Mouse (Mus musculus) left cerebral cortex, postnatal 25 days (tissue): ENCODE results near the gene Ift122. TPM values are rescaled to one million over a fixed set of nuclear protein-coding genes. Genes with fewer than 3 reads are reported as not detected.

Experiments used
- DNase-seq, 2 experiments: peaks; one replicate each; pipeline ENCODE4 v3.0.0; 2022; ENCODE audit warnings: low spot score in 2 of 2, mixed read lengths in 1 of 2
- intact Hi-C: fragments of 180-260 bp; cut with DNase I; formaldehyde crosslinking; loops from one replicate; pipeline ENCODE4 v1.15.1; 2025
- total RNA-seq, 2 experiments: library from RNA; stranded (reverse); gene quantifications; 2 replicates each; pipeline ENCODE4 v1.2.3; 2021

Ift122 gene
- total RNA-seq, 2 experiments from 2014 or later: 30.0 to 30.9 TPM

DNA sequence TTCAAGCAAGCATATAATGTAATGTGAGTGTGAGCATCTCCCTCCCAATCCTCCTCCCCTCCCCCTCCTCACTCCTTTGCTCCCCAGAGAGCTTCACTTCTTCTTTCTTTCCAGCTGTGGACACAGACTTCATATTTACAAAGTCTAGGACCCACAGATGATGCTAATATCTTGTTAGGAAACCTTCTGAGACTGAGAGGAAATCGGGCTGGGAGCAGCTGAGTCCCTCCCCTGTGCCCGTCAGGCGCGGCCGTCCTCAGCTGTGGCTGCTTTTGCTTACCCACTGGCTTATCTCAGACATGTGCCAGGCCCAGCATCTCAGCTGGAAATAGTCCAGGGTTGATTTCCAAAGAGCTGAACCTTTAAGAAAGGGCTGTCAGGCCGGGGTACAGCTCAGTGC lies 93.1 kb downstream of the Ift122 start:
- DNase-seq: no peak
- intact Hi-C loops: no loop called here

DNA sequence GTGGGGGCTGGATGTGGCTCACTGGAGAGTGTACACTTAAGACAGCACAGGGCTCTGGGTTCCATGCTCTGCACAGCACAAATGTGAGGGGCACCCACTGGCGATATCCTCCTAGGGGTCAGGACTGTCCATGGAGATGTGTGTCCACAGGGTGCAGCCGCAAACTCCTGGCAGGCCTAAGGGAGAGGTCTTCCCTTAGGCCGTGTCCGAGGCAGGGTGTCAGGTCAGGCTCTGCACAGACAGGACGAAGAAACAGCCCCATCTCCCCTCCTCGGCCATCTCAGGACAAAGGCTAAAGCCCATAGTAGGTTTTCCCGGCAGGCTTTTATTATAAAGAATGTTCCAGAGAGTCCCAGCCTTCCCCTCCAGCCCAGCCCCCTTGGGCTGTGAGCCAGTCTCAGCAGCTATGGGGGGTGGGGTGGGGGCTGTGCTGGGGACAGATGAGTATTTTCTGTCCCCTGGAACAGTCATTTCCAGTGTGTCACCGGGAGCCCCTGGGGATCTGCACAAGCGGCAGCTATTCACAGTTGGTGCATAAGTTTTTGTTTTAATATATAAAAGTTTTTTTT lies 101.3 kb downstream of the Ift122 start:
- no peak for DNase-seq
- intact Hi-C loops: no loop called here

DNA sequence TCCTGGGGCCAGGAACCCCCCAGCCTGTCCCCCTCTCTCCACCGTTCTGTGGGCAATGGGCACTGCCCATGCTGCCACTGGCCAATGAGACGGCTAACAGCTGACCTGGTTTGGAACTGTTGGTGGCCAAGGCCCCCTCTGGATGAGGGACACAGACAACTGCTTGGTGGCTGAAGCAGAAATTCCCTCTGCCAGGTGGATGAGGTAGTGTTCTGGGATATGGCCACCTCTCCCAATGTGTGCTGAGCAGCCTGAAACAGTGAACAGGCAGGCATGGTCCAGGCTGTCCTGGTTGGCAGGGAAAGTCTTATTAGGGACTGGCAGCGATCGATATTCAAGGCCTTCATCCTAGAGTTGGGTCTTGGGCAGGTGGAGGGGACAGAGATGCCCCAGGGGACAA lies 101.9 kb downstream of the Ift122 start:
- intact Hi-C loops: no loop called here
- DNase-seq: no peak

DNA sequence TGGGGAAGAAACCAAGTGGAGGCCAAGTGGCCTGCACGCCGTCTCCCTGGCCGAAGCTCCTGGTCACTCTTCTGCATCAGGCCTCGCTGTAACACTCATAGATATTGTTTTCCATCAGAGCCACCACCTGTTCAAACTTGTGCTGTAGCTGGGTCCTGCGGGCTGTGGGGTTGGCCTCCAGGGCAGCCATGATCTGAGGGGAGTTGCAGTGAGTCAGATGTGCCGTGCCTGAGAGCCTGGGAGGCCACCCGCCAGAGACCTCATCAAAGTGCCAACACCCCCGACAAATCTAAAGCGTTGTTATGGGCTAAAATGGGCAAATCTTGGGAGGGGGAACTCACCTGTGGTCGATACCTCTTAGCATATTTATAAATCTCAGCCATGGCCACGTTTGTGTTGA lies 102.4 kb downstream of the Ift122 start:
- DNase-seq: no peak
- intact Hi-C loops: no loop called here

GRCm38 (mm10) chr6:115956418-115956921 lies 103.2 kb downstream of the Ift122 start:
- no peak for DNase-seq

GRCm38 (mm10) chr6:115956922-115957601 lies 103.8 kb downstream of the Ift122 start:
- peak in 1 of 2 experiments; percentile 33 for DNase-seq
- intact Hi-C loops: no loop called here

More at GRCm38 (mm10) chr6:115956418-115956921, 103.2 kb downstream of the Ift122 start:
- intact Hi-C loops: no loop called here

- DNase-seq: no peak
- intact Hi-C loops: no loop called here
These were observed 104.4 kb downstream of the Ift122 start for GRCm38 (mm10) chr6:115957681-115958080.

DNA sequence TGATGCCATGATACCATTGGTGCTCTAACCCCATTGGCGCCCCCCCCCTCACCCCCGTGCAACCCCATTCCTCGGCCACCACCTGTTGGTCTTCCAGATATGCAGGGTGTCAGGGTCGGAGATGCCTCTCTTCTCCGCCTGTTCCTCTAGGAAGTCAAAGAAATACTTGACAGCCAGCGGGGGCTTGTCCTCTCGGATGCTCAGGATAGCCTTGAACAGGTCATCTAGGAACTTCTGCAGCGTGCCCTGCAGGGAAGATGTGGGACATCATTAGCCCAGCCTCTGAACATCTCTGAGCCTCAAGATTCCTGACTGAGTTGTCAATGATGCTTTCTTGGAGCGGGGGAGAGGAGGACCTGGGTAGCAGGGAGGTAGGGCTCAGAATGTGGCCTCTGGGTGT lies 105.2 kb downstream of the Ift122 start:
- no peak for DNase-seq
- intact Hi-C loops: no loop called here

- intact Hi-C loops: no loop called here
- no peak for DNase-seq
These were observed 106.0 kb downstream of the Ift122 start for GRCm38 (mm10) chr6:115959151-115959691.

- no peak for DNase-seq
- intact Hi-C loops: no loop called here
These were observed 107.1 kb downstream of the Ift122 start for GRCm38 (mm10) chr6:115960322-115960721.

- no peak for DNase-seq
- intact Hi-C loops: no loop called here
These were observed 108.5 kb downstream of the Ift122 start for GRCm38 (mm10) chr6:115961743-115962142.

DNA sequence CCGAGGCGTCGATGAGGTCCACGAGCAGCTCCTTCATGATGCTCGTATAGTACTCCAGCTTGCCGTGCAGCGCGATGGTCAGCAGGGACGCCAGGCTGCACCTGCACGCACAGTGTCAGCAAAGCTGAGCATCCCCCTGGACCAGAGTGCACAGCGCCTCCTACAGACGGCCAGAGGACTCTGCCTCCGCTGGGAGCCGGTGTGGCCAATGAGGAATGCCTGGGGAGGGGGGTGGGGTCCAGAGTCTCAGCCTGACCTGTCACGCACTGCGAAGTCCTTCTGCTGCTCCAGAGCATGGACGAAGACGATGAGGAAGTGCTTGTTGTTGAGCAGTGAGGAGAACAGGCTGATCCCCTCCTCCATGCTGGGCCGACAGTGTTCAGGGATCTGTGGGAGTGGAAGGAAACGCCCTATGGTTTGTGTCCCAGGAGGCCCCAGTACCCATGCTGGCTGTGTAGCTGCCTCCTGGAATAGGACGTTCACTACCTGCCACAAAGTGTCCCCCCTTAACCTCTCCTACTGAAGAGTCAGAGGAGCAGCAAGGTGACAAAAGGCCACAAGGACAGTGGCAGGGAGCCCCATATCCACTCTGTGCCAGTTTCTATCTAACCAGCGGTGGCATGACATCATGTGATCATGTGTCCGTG lies 109.3 kb downstream of the Ift122 start:
- no peak for DNase-seq
- intact Hi-C loops: no loop called here

- intact Hi-C loops: no loop called here
- no peak for DNase-seq
These were observed 110.4 kb downstream of the Ift122 start for GRCm38 (mm10) chr6:115963656-115964055.

GRCm38 (mm10) chr6:115966227-115966966 lies 113.1 kb downstream of the Ift122 start:
- no peak for DNase-seq
- intact Hi-C loops: no loop called here

- no peak for DNase-seq
- intact Hi-C loops: no loop called here
These were observed 114.1 kb downstream of the Ift122 start for GRCm38 (mm10) chr6:115967291-115967880.

DNA sequence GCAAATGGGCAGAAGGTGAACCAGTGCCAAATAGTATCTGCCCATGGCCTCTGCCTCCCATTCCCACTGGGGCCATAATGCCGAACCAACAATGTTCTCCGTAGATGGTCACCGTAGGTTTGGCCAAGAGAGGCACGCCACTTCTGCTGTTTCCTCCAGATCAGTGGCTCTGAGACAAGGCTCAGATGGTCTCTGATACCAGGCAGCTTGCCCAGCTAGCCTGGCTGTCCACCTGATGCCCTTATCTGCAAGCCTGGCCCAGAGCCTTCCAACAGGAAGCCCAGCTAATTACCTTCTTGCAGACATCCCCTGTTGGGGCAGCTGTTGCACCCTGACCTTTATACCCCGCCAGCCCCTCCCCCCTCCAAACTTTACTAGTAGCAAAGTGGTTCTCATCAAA lies 114.8 kb downstream of the Ift122 start:
- no peak for DNase-seq
- intact Hi-C loops: no loop called here

DNA sequence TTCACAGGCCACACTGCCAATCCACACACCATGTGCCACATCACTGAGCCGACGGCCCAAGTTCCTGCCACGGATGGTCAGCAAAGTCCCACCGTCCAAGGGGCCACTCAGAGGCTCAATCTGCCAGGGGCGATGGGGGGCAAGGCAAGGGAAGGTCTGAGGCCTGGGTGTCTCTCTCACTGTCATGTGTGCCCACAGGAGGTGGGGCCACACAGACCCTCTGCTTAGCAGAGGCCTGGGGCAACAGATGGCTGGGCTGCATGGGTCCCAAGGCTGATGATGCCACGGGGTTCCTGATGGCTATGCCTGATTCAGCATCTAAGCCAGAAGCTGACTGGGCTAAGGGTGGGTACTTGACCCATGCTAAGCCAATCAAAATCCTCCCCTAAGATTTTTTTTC lies 115.4 kb downstream of the Ift122 start:
- intact Hi-C loops: no loop called here
- DNase-seq: no peak

DNA sequence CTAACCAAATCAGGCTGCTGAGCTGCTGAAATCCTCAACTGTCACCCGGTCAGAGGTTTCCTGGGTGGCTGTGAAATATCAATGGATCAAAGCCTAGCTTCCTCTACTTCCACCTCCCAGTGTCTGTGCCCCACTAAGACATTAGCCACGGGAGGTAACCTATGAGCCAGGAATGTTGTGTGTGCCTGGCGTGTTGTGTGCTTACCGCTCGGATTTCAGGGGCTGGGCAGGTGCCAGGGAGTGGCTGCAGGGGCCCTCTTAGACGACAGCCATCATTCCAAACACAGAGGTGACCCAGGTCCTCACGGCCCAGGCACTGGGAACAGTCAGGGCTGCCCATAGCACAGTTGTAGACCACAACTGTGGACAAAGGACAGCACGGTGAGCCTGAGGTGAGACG lies 115.8 kb downstream of the Ift122 start:
- intact Hi-C loops: no loop called here
- DNase-seq: no peak

DNA sequence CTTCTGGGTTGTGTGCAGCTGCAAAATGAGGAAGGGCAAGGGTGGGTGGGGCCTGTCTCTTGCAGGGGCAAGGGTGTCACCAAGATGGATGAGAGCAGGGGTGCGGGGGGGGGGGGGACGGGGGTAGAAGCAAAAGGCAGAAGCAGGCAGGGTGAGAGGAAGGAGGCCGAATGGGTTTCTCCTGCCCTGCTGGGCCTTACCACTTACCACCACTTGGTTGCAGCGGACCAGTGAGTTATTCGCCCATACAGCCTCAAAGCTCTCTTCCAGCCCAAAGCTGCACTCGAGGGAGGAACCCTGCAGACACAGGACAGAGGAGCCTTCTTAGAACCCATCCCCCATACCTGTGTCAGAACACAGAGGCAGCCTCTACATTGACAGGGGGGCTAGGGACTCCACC lies 116.7 kb downstream of the Ift122 start:
- no peak for DNase-seq
- intact Hi-C loops: no loop called here
